Mouse (Mus musculus) embryo, embryonic 10.5 days (tissue): Measurements from ENCODE around the gene Specc1l.

Experiments used
- DNase-seq: peaks from one replicate; pipeline ENCODE4 v3.0.0-alpha.2; 2015; ENCODE audit warnings: low spot score

Gene Specc1l

GRCm38 (mm10) chr10:75211807-75212645 is at the start of gene Specc1l:
TSS of gene Specc1l (plus strand) at chr10:75212073.
- peak; percentile 97 for DNase-seq

- no peak for DNase-seq
These were observed 45.9 kb upstream of the Specc1l start for GRCm38 (mm10) chr10:75165825-75166481.

GRCm38 (mm10) chr10:75166601-75167000 is 45.3 kb upstream of the Specc1l start:
- no peak for DNase-seq

- DNase-seq = peak; percentile 16
These were observed 41.5 kb upstream of the Specc1l start for GRCm38 (mm10) chr10:75170207-75170850.

- no peak for DNase-seq
These were observed 38.8 kb upstream of the Specc1l start for GRCm38 (mm10) chr10:75173056-75173455.

GRCm38 (mm10) chr10:75173712-75174111 is 38.2 kb upstream of the Specc1l start:
- no peak for DNase-seq

- peak; percentile 8 for DNase-seq
These were observed 35.4 kb upstream of the Specc1l start for GRCm38 (mm10) chr10:75176494-75176893.

GRCm38 (mm10) chr10:75178911-75179310 is 33.0 kb upstream of the Specc1l start:
- no peak for DNase-seq

- DNase-seq = peak; percentile 78
These were observed 29.6 kb upstream of the Specc1l start for GRCm38 (mm10) chr10:75182151-75182774.

GRCm38 (mm10) chr10:75184826-75185225 is 27.0 kb upstream of the Specc1l start:
- no peak for DNase-seq

GRCm38 (mm10) chr10:75186551-75186950 is 25.3 kb upstream of the Specc1l start:
- no peak for DNase-seq

GRCm38 (mm10) chr10:75187366-75188056 is 24.4 kb upstream of the Specc1l start:
- no peak for DNase-seq

- peak; percentile 10 for DNase-seq
These were observed 20.2 kb upstream of the Specc1l start for GRCm38 (mm10) chr10:75191647-75192046.

GRCm38 (mm10) chr10:75197817-75198216 is 14.1 kb upstream of the Specc1l start:
- DNase-seq = no peak

GRCm38 (mm10) chr10:75200733-75201132 is 11.1 kb upstream of the Specc1l start:
- no peak for DNase-seq

- no peak for DNase-seq
These were observed 5.7 kb upstream of the Specc1l start for GRCm38 (mm10) chr10:75206192-75206591.

GRCm38 (mm10) chr10:75210841-75211240 is 1.0 kb upstream of the Specc1l start:
- DNase-seq = no peak

GRCm38 (mm10) chr10:75212981-75213380 is 1.1 kb downstream of the Specc1l start:
- DNase-seq = peak; percentile 8

GRCm38 (mm10) chr10:75220722-75221121 is 8.8 kb downstream of the Specc1l start:
- no peak for DNase-seq

- no peak for DNase-seq
These were observed 10.2 kb downstream of the Specc1l start for GRCm38 (mm10) chr10:75221936-75222610.

- no peak for DNase-seq
These were observed 10.7 kb downstream of the Specc1l start for GRCm38 (mm10) chr10:75222611-75222998.
